Mouse (Mus musculus) testis, postnatal 14 days (tissue): Measurements from ENCODE around the gene Tmco1.

Source experiments
- DNase-seq: peaks from one replicate; pipeline ENCODE4 v3.0.0; 2021; ENCODE audit warnings: low spot score

Tmco1 gene

GRCm38 (mm10) chr1:167308261-167309054 is at the start of gene Tmco1:
Gene Tmco1 (plus strand): TSS chr1:167308378.
- DNase-seq: peak; percentile 97

GRCm38 (mm10) chr1:167259702-167260101 is 48.5 kb upstream of the Tmco1 start:
- DNase-seq: no peak

GRCm38 (mm10) chr1:167261750-167262149 is 46.4 kb upstream of the Tmco1 start:
- no peak for DNase-seq

- DNase-seq: no peak
Observed at GRCm38 (mm10) chr1:167262489-167263041, 45.6 kb upstream of the Tmco1 start.

GRCm38 (mm10) chr1:167265366-167265765 is 42.8 kb upstream of the Tmco1 start:
- DNase-seq: no peak

GRCm38 (mm10) chr1:167266720-167267119 is 41.5 kb upstream of the Tmco1 start:
- no peak for DNase-seq

GRCm38 (mm10) chr1:167268360-167269063 is 39.7 kb upstream of the Tmco1 start:
- no peak for DNase-seq

- DNase-seq: no peak
Observed at GRCm38 (mm10) chr1:167269350-167269811, 38.8 kb upstream of the Tmco1 start.

- peak; percentile 50 for DNase-seq
Observed at GRCm38 (mm10) chr1:167269856-167270270, 38.3 kb upstream of the Tmco1 start.

GRCm38 (mm10) chr1:167270342-167271111 is 37.7 kb upstream of the Tmco1 start:
- no peak for DNase-seq

- no peak for DNase-seq
Observed at GRCm38 (mm10) chr1:167271304-167271703, 36.9 kb upstream of the Tmco1 start.

- no peak for DNase-seq
Observed at GRCm38 (mm10) chr1:167271841-167272240, 36.3 kb upstream of the Tmco1 start.

GRCm38 (mm10) chr1:167273380-167274163 is 34.6 kb upstream of the Tmco1 start:
- DNase-seq: no peak

- no peak for DNase-seq
Observed at GRCm38 (mm10) chr1:167274646-167275390, 33.4 kb upstream of the Tmco1 start.

GRCm38 (mm10) chr1:167278395-167278794 is 29.8 kb upstream of the Tmco1 start:
- DNase-seq: no peak

- DNase-seq: no peak
Observed at GRCm38 (mm10) chr1:167279160-167279715, 28.9 kb upstream of the Tmco1 start.

- no peak for DNase-seq
Observed at GRCm38 (mm10) chr1:167280061-167280460, 28.1 kb upstream of the Tmco1 start.

- no peak for DNase-seq
Observed at GRCm38 (mm10) chr1:167282112-167282511, 26.1 kb upstream of the Tmco1 start.

- DNase-seq: no peak
Observed at GRCm38 (mm10) chr1:167282768-167283167, 25.4 kb upstream of the Tmco1 start.
